Mouse (Mus musculus) right cerebral cortex, postnatal 4 days (tissue): Measurements from ENCODE around the gene Slc25a31.

ENCODE experiments used
- DNase-seq: peaks from one replicate; pipeline ENCODE4 v3.0.0-alpha.2; 2022

Gene Slc25a31

DNA sequence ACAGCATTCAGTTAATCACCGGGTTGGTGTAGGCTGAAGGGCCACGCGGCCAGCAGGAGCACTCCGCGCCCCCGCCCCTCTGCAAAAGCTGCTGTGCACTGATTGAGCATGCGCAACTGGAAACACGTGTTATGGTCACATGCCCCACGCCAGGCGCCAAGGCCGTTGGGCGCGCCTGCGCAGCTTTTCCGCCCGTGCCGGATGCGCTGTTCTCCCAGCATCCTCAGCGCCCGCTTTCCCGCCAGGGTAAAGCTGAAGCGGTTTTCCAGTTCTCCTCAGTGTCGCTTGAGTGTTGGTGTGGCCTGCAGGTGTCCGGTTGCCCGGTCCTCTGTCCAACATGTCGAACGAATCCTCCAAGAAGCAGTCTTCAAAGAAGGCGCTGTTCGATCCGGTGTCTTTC, at the start of gene Slc25a31:
TSS of gene Slc25a31 (plus strand) at position 201 of the 400 bp plus-strand sequence.
- no peak for DNase-seq

- DNase-seq: no peak
Measured at GRCm38 (mm10) chr3:40660231-40660630, 48.4 kb upstream of the Slc25a31 start.

- no peak for DNase-seq
Measured at GRCm38 (mm10) chr3:40666109-40666508, 42.5 kb upstream of the Slc25a31 start.

DNA sequence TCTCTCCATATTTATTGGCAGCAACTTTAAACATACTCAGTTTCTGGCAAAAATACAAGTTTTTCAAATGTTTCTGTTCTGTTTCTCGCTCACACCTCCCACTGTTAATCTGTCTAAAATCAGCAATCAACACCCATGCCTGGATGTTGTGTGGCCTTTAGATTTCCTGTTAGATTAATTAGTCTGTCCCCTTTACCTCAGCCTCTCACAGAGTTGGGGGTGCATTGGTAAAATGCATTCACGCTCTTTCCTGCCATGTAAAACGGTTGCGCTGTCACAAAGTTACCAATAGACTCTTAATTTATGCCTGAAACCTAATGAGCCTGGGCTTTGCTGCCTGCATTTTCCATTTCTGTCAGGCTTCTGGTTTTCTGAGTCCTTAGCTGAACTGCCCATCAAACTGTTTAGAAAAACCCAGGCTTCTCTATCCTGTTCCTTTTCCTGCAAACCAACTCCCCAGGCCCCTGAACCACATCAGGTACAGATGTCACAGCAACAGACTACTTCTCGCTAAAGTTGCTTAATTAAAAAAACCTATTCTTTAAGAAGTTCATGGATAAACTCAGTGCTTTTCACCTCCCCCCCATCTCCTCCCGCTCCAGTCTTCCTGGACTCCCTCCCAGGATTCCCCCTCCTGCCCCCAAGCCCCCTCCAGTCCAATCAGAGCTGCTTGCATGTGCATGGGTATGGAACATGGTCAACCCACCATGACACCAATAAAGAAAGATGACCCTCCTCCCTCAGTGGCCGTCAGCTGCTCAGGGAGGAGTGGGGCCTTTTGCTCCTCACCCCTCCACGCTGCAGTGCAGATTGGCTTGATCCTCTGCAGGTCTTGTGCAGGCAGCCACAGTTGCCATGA, 41.6 kb upstream of the Slc25a31 start:
- DNase-seq: no peak

GRCm38 (mm10) chr3:40668889-40669288, 39.8 kb upstream of the Slc25a31 start:
- DNase-seq: no peak

- DNase-seq: no peak
Measured at GRCm38 (mm10) chr3:40669395-40669794, 39.3 kb upstream of the Slc25a31 start.

- no peak for DNase-seq
Measured at GRCm38 (mm10) chr3:40673515-40673914, 35.1 kb upstream of the Slc25a31 start.

DNA sequence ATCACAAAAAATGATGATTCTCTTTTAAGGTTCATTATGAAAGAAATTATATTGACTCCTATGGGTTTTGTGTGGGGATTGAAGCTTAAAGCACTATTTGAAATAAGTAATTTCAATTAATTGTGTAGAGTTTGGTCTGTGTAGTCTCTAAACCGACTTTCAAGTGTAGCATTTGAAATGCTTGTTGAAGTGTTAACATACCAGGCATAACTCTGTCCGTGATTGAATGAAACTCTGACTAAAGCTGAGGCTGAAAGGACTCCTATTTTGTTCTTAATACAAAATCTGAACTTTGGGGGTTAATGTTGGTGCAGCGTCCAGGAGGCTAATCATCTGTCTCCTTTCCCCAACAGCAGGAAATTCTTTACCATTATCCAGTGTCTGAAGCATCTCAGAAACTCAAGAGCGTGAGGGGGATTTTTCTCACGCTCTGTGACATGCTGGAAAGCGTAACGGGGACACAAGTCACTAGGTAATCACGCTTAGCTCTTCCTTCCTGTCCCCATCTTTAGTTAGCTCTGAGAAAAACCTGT, 33.7 kb upstream of the Slc25a31 start:
- no peak for DNase-seq

DNA sequence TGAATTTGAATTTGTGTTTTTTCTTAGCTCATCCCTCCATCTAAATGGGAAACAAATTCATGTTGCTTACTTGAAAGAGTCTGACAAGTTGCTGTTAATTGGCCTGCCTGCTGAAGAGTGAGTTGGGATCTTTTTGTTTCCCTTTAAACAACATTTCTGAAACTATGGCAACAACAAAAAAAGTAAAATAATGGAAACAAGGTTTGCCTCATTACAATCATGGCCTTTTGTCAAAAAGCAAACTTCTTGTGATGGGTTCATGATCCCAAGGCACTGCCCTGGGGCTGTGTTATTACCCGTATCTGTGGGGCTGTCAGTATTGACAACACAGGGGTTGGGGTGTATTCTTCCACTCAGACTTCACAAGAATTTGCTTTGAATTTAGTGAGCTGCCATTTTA, 29.8 kb upstream of the Slc25a31 start:
- no peak for DNase-seq

DNA sequence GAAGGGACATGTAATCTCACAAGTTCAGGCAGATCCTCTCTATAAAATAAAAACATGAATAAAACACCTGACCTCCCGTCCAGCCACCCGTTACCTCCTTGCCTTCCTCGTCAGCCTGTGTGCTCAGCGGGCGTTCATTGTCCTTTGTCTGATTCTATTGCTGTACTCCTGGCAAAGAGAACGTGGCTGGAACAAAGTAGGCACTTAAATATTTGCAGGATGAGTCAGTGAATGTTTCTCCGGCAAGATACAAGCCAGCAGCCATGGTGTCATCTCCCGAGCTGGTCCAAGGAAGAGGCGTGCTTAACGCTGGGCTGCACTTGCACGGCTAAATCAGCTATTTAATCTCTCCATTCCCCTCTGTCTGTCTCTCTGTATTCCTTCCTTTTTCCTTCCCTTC, 26.3 kb upstream of the Slc25a31 start:
- DNase-seq: no peak

GRCm38 (mm10) chr3:40683171-40683570, 25.5 kb upstream of the Slc25a31 start:
- no peak for DNase-seq

- peak; percentile 44 for DNase-seq
Measured at GRCm38 (mm10) chr3:40685855-40686515, 22.7 kb upstream of the Slc25a31 start.

DNA sequence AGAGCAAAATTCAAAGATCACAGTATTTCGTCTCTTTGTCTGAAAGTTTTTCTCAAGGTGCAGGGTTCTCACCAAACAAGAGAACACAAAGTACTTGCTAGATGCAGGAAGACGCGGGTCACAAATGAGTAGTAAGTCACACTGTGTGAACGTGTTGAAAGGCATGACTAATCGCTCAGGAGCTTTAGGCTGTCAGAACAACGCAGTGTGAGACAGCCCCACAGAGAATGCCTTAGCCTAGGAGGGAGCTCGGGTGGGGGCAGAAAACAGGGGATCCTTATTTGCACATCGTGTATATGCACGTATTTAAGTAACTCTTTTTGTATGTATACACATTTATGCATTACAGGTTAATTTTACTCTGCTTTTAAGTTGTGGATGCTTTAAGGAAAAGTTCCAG, 21.8 kb upstream of the Slc25a31 start:
- DNase-seq: no peak

GRCm38 (mm10) chr3:40687588-40687987, 21.1 kb upstream of the Slc25a31 start:
- no peak for DNase-seq

- DNase-seq: no peak
Measured at GRCm38 (mm10) chr3:40691566-40691965, 17.1 kb upstream of the Slc25a31 start.

DNA sequence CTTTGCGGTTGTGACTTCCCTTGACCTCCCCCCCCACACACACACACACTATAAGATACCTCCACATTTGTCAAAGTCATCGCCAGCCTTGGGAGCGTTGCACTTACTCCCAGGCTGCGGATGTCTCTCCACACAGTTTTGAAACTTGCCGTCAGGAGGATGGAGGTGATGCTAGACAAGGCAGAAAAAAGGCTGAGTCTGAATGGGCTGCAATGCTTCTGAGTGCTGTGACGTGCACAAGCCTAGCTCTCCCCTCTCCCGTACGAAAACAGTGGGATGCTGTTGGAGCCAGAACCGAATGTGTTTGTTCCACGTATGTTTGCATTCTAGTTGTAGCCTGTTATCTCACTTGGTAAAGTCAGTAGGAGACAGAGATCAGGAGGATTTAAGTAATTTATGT, 15.2 kb upstream of the Slc25a31 start:
- DNase-seq: no peak

DNA sequence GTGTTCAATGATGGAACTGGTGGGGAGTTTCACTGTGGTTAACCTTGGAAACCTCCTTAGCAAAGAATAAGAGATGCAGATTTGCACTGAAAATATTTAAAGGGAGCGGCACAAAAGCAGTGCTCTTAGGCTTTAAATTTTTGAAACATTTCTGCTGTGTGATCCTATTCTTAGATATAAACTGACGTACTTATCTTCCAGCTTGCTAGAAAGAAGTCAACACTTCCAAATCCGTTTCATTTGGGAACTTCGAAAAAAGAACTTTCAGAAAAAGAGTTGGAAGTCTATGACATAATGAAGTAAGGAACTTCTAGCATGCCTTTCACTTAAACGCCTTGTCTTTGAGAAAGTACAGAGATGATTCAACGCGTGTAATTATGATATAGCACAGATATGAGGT, 14.7 kb upstream of the Slc25a31 start:
- DNase-seq: no peak

- DNase-seq: no peak
Measured at GRCm38 (mm10) chr3:40694438-40694837, 14.2 kb upstream of the Slc25a31 start.

- DNase-seq: no peak
Measured at GRCm38 (mm10) chr3:40695162-40695561, 13.5 kb upstream of the Slc25a31 start.

DNA sequence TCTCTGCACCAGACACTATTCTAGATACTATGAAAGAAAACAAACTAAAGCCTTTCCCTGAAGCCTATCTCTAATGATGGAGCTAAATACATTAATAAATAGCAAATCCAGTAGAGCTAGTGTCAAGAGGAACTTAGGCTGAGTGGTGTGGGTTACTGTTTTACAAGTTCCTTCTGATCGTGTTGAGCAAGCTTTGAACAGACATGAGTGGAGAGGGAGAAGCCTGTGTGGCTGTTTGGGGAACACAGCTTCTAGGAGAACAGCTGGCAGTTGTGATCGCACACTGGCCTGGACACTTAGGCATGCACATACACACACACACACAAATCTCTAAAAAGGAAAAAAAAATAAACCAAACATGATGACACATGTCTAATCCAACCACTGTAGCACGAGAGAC, 9.8 kb upstream of the Slc25a31 start:
- DNase-seq: no peak

DNA sequence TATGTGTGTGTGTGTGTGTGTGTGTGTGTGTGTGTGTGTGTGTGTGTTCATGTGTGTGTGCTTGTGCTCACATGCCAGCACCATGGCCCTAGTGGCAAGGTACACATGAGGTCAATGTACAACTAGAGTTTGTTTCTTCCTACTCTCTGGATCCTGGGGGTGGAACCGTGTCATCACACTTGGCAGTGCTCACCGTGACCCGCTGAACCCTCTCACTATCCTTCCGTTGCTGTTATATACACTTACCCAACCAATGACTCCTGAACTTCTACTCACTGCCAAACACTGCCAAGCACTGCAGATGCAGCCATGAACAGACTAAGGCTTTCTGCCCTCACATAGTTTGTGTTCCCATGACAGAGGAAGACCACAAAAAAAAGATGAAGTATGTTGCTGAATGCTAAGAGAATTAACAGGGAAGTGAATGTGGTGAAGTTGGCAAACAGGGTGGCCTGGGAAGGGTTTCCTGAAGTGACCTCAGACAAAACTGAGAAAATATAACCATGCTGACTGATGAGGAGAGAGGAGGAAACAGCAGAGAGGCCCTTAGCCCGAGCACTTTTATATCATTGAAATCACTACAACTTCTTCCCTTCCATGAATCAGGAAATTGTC, 3.7 kb upstream of the Slc25a31 start:
- no peak for DNase-seq

DNA sequence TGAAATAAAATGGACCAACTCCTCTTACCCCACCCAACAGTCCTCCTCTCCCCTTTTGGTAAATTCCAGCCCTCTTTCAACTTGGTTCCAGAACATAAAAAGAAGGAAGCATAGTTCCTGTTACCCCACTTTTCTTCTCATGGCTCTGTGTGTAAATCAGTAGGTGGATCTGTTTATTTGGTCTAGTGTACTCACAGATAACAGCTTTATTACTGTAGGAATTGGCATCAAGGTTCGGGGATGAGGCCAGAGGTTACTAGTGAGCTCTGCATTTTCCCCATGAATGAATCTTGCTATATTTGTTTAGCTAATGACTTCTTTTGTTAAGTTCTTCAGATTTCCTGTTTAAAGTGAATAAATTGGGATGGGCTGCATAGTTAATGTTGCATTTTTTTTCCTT, 7.4 kb downstream of the Slc25a31 start:
- DNase-seq: no peak

GRCm38 (mm10) chr3:40719022-40719421, 10.4 kb downstream of the Slc25a31 start:
- DNase-seq: no peak
